Mouse (Mus musculus) hindbrain, embryonic 11.5 days (tissue): ENCODE results near the gene Tmem28. TPM values are rescaled to one million over a fixed set of nuclear protein-coding genes. Genes with fewer than 3 reads are reported as not detected.

ENCODE experiments used
- ATAC-seq: fragments of 200-750 bp; cut with Nextera tagmentation; 2 replicates; pipeline ENCODE4 v1.8.0; 2017; ENCODE audit warnings: mild to moderate bottlenecking, moderate TSS enrichment, moderate library complexity; ENCODE audit not compliant: low FRiP score
- DNase-seq: peaks from one replicate; pipeline ENCODE4 v3.0.0-alpha.2; 2015; ENCODE audit warnings: low spot score
- H3K27ac ChIP-seq: fragments of 300-500 bp; sonication (generic); 2 replicates; pipeline ENCODE4 v1.5.1; 2014; ENCODE audit warnings: mild to moderate bottlenecking, low read depth, low read length
- H3K27me3 ChIP-seq: fragments of 300-500 bp; sonication (generic); 2 replicates; pipeline ENCODE4 v1.6.1; 2014; ENCODE audit warnings: mild to moderate bottlenecking, low read length, moderate library complexity, mixed read lengths; ENCODE audit not compliant: control insufficient read depth, insufficient read depth
- H3K36me3 ChIP-seq: fragments of 300-500 bp; sonication (generic); 2 replicates; pipeline ENCODE4 v1.6.1; 2014; ENCODE audit warnings: mild to moderate bottlenecking, low read length, moderate library complexity, mixed read lengths; ENCODE audit not compliant: control insufficient read depth, insufficient read depth
- H3K4me1 ChIP-seq: fragments of 300-500 bp; sonication (generic); replicated peaks from 2 replicates; pipeline ENCODE4 v1.6.1; 2014; ENCODE audit warnings: low read length, mixed read lengths; ENCODE audit not compliant: control insufficient read depth, insufficient read depth
- H3K4me2 ChIP-seq: fragments of 300-500 bp; sonication (generic); replicated peaks from 2 replicates; pipeline ENCODE4 v1.6.1; 2014; ENCODE audit warnings: mild to moderate bottlenecking, low read depth, low read length
- H3K4me3 ChIP-seq: fragments of 300-500 bp; sonication (generic); 2 replicates; pipeline ENCODE4 v1.5.1; 2014; ENCODE audit warnings: low read depth, low read length
- H3K9ac ChIP-seq: fragments of 300-500 bp; sonication (generic); 2 replicates; pipeline ENCODE4 v1.6.1; 2014; ENCODE audit warnings: low read depth, low read length
- H3K9me3 ChIP-seq: fragments of 300-500 bp; sonication (generic); 2 replicates; pipeline ENCODE4 v1.6.1; 2016; ENCODE audit warnings: low read length; ENCODE audit not compliant: control insufficient read depth
- WGBS: fragments of 180-500 bp; shearing (Covaris S2); extraction: QIAGEN DNeasy Blood & Tissue Kit; methylation state at CpG from one replicate; pipeline ENCODE4 v1.1.7; 2014; 5-methylcytosine and 5-hydroxymethylcytosine counted together
- polyA plus RNA-seq: library from polyadenylated mRNA; unstranded; fragments of >200 nt; fragmentation: Nextera tagmentation; extraction: Ambion mirVana; gene quantifications from 2 replicates; pipeline ENCODE4 v1.2.1, GENCODE M21; 2014

Gene Tmem28
- polyA plus RNA-seq, 1 experiment from 2014 or later, result 1.5 TPM

GRCm38 (mm10) chrX:99872228-99872627 lies 51.4 kb downstream of the Tmem28 start:
- WGBS, result 71% methylated on average over 4 of the region's 4 CpGs
- no peak overlapping the region for H3K4me2 ChIP-seq
- H3K36me3 ChIP-seq, result no peaks in the 10 kb centered on the region
- no peaks in the 10 kb centered on the region for H3K4me1 ChIP-seq
- ATAC-seq (no peak), DNase-seq (no peak)
- no peak overlapping the region for H3K27ac ChIP-seq
- no peak overlapping the region for H3K4me3 ChIP-seq
- no peaks in the 10 kb centered on the region; the same call in 1 of the 2 replicates for H3K27me3 ChIP-seq
- H3K9me3 ChIP-seq, result no peaks in the 10 kb centered on the region
- no peak overlapping the region for H3K9ac ChIP-seq

GRCm38 (mm10) chrX:99872632-99873201 lies 51.9 kb downstream of the Tmem28 start:
- no peak for ATAC-seq
- no peaks in the 10 kb centered on the region for H3K9me3 ChIP-seq
- 78% methylated on average over 3 of the region's 3 CpGs for WGBS
- H3K4me1 ChIP-seq, result no peaks in the 10 kb centered on the region
- no peaks in the 10 kb centered on the region for H3K36me3 ChIP-seq
- no peak overlapping the region for H3K9ac ChIP-seq
- no peak overlapping the region for H3K4me3 ChIP-seq
- DNase-seq, result no peak
- H3K27me3 ChIP-seq, result no peaks in the 10 kb centered on the region; the same call in 1 of the 2 replicates
- no peak overlapping the region for H3K4me2 ChIP-seq
- H3K27ac ChIP-seq, result no peak overlapping the region

GRCm38 (mm10) chrX:99873259-99873919 lies 52.6 kb downstream of the Tmem28 start:
- H3K4me1 ChIP-seq, result no peaks in the 10 kb centered on the region
- H3K9me3 ChIP-seq, result no peaks in the 10 kb centered on the region
- H3K9ac ChIP-seq, result no peak overlapping the region
- H3K4me3 ChIP-seq, result no peak overlapping the region
- no peaks in the 10 kb centered on the region; the same call in 1 of the 2 replicates for H3K27me3 ChIP-seq
- H3K36me3 ChIP-seq, result no peaks in the 10 kb centered on the region
- DNase-seq (no peak), ATAC-seq (no peak)
- no peak overlapping the region for H3K4me2 ChIP-seq
- no peak overlapping the region for H3K27ac ChIP-seq
- 72% methylated on average over 2 of the region's 2 CpGs for WGBS

- Histone ChIP-seq H3K9me3 (no peaks in the 10 kb centered on the region), H3K27ac (no peak overlapping the region), H3K9ac (no peak overlapping the region), H3K4me3 (no peak overlapping the region), H3K36me3 (no peaks in the 10 kb centered on the region), H3K4me1 (no peaks in the 10 kb centered on the region), H3K4me2 (no peak overlapping the region), H3K27me3 (no peaks in the 10 kb centered on the region; the same call in 1 of the 2 replicates)
- no peak for DNase-seq
- no peak for ATAC-seq
- 38% methylated on average over 4 of the region's 4 CpGs for WGBS
These were observed 53.1 kb downstream of the Tmem28 start for GRCm38 (mm10) chrX:99873920-99874296.

GRCm38 (mm10) chrX:99876781-99877180 lies 56.0 kb downstream of the Tmem28 start:
- Histone ChIP-seq H3K4me1 (no peaks in the 10 kb centered on the region), H3K4me2 (no peak overlapping the region), H3K27ac (no peak overlapping the region), H3K9ac (no peak overlapping the region), H3K36me3 (no peaks in the 10 kb centered on the region), H3K27me3 (no peaks in the 10 kb centered on the region), H3K4me3 (no peak overlapping the region), H3K9me3 (no peaks in the 10 kb centered on the region)
- DNase-seq, result no peak
- ATAC-seq, result no peak
- WGBS, result 91% methylated on average over 4 of the region's 4 CpGs

GRCm38 (mm10) chrX:99883396-99883795 lies 62.6 kb downstream of the Tmem28 start:
- Histone ChIP-seq H3K4me1 (no peaks in the 10 kb centered on the region), H3K9me3 (no peaks in the 10 kb centered on the region), H3K4me2 (no peak overlapping the region), H3K9ac (no peak overlapping the region), H3K4me3 (no peak overlapping the region), H3K36me3 (no peaks in the 10 kb centered on the region), H3K27ac (no peak overlapping the region), H3K27me3 (no peaks in the 10 kb centered on the region)
- DNase-seq, result no peak
- 32% methylated on average over 2 of the region's 2 CpGs for WGBS
- ATAC-seq, result no peak

Other genes starting within 250 kb of the Tmem28 start
- 1.3 and 1.9 TPM in 2 replicates for gene Eda, start 154.6 kb downstream of the Tmem28 start, polyA plus RNA-seq